Comparison of ENCODE assay signal across 9 mouse cellular contexts in genomic region chr8:120666807-120667470, GRCm38 (mm10). TPM values are rescaled to one million over a fixed set of nuclear protein-coding genes. Genes with fewer than 3 reads are reported as not detected.
DNase-seq lines count a peak whose midpoint lies in the region; ATAC-seq and TF ChIP-seq lines count a peak whose summit lies in the region.
"Had no signal": no experiment of that assay in that cellular context is flagged by ENCODE, and none has a peak within 500 bp of the region (broad histone marks: within the 10 kb centered on the region; RNA-seq: fewer than 3 reads in every experiment).

No protein-coding gene starts in this region.

- no peak for ATAC-seq in megakaryocyte, adult 5-6 weeks (ENCODE audit: poor library complexity, severe bottlenecking)
- ATAC-seq in intestine, postnatal 0 days, result no peak
- no peak for ATAC-seq in megakaryocyte progenitor cell, adult 5-6 weeks (replicated peaks; ENCODE audit: poor library complexity)

- no peak for TF ChIP-seq CTCF in intestine, postnatal 0 days (IDR thresholded peaks at IDR 0.05; ENCODE audit: low read depth)
- no peak for TF ChIP-seq CTCF in small intestine, adult 2 months (IDR thresholded peaks at IDR 0.05; ENCODE audit: extremely low read depth, insufficient read length, insufficient replicate concordance, low read depth, low read length)

- no peaks in the 10 kb centered on the region for H3K27me3 ChIP-seq in megakaryocyte, embryonic 14.5 days (replicated peaks)
- H3K27me3 ChIP-seq in intestine, postnatal 0 days (replicated peaks; ENCODE audit: control insufficient read depth, insufficient read depth, low read length), result no peaks in the 10 kb centered on the region
- H3K27me3 ChIP-seq in small intestine, adult 2 months (ENCODE audit: control insufficient read depth, insufficient read depth, low read length), result no peaks in the 10 kb centered on the region

- H3K4me3 ChIP-seq in megakaryocyte, embryonic 14.5 days (replicated peaks), result peak overlapping the region; percentile 100
- H3K4me3 ChIP-seq in intestine, postnatal 0 days (ENCODE audit: low read depth, low read length), result peak overlapping the region; percentile 93
- peak overlapping the region; percentile 91 for H3K4me3 ChIP-seq in small intestine, adult 2 months (ENCODE audit: low read depth, low read length)

- TF ChIP-seq POLR2A in small intestine, adult 2 months (IDR thresholded peaks at IDR 0.05; ENCODE audit: low read depth, low read length), result no peak

- H3K27ac ChIP-seq in intestine, postnatal 0 days (ENCODE audit: low read depth, low read length), result peak overlapping the region; percentile 65
- H3K27ac ChIP-seq in small intestine, adult 2 months (ENCODE audit: insufficient read depth, low read depth, low read length), result no peak overlapping the region

- peak overlapping the region; percentile 99 for H3K9ac ChIP-seq in intestine, postnatal 0 days (ENCODE audit: low read depth, low read length)

- peak overlapping the region; percentile 76 for H3K4me2 ChIP-seq in intestine, postnatal 0 days (replicated peaks; ENCODE audit: low read depth)

- H3K4me1 ChIP-seq in megakaryocyte, embryonic 14.5 days, result peaks cover 72% of the 10 kb centered on the region
- H3K4me1 ChIP-seq in intestine, postnatal 0 days (replicated peaks; ENCODE audit: control insufficient read depth, insufficient read depth, low read length), result peaks cover 18% of the 10 kb centered on the region
- peaks cover 10% of the 10 kb centered on the region for H3K4me1 ChIP-seq in small intestine, adult 2 months (ENCODE audit: control insufficient read depth, insufficient read depth, insufficient read length, low read length)

- WGBS in intestine, postnatal 0 days, result 3% methylated on average over 17 of the region's 17 CpGs
- 5% methylated on average over 17 of the region's 17 CpGs for WGBS in small intestine, adult 2 months

- H3K9me3 ChIP-seq in megakaryocyte, embryonic 14.5 days, result no peaks in the 10 kb centered on the region
- H3K9me3 ChIP-seq in intestine, postnatal 0 days (ENCODE audit: control insufficient read depth), result no peaks in the 10 kb centered on the region

- peaks cover 50% of the 10 kb centered on the region for H3K36me3 ChIP-seq in megakaryocyte, embryonic 14.5 days (replicated peaks; ENCODE audit: low read length)
- H3K36me3 ChIP-seq in intestine, postnatal 0 days (ENCODE audit: control insufficient read depth, insufficient read depth), result peaks cover 19% of the 10 kb centered on the region
- peaks cover 22% of the 10 kb centered on the region for H3K36me3 ChIP-seq in small intestine, adult 2 months (ENCODE audit: control insufficient read depth, insufficient read depth, low read length)

- DNase-seq in embryo, embryonic 9.5 days (ENCODE audit: extremely low spot score), result peak; percentile 32
- DNase-seq in spleen, adult 18-20 months, result no peak
- no peak for DNase-seq in yolk sac, embryonic 10.5 days (ENCODE audit: low spot score)

RNA-seq across cellular contexts. Expression of gene Gm27021, which starts 0.9 kb away (rescaled TPM):
- polyA plus RNA-seq in megakaryocyte, embryonic 14.5 days (2012; ENCODE audit: insufficient read depth, low replicate concordance), result 10.0 and 10.1 TPM in 2 replicates
- total RNA-seq in megakaryocyte, adult 5-6 weeks (2015), result not detected in 2 replicates
- total RNA-seq in megakaryocyte, adult 5-6 weeks (2017), result 0.29 TPM in 1 of 2 replicates, not detected in the other
- 1.0 and 1.9 TPM in 2 replicates for polyA plus RNA-seq in intestine, postnatal 0 days (2015; fragmentation: Nextera tagmentation; extraction: Ambion mirVana)
- polyA plus RNA-seq in small intestine, adult 2 months (2012; rRNA removed), result 11.4 TPM in 1 of 2 replicates, not detected in the other
- total RNA-seq in megakaryocyte progenitor cell, adult 5-6 weeks (2015), result not detected in 2 replicates
- total RNA-seq in megakaryocyte progenitor cell, adult 5-6 weeks (2017), result not detected in 2 replicates
- total RNA-seq: left cerebral cortex, postnatal 14 days had no signal

RNA-seq across cellular contexts. Expression of gene Cox4i1, which starts 1.1 kb away (rescaled TPM):
- 46.4 and 216 TPM in 2 replicates for polyA plus RNA-seq in megakaryocyte, embryonic 14.5 days (2012; ENCODE audit: insufficient read depth, low replicate concordance)
- total RNA-seq in megakaryocyte, adult 5-6 weeks (2015), result 776 and 796 TPM in 2 replicates
- total RNA-seq in megakaryocyte, adult 5-6 weeks (2017), result 479 and 480 TPM in 2 replicates
- polyA plus RNA-seq in intestine, postnatal 0 days (2015; fragmentation: Nextera tagmentation; extraction: Ambion mirVana), result 2,406 and 2,420 TPM in 2 replicates
- 631 and 1,064 TPM in 2 replicates for polyA plus RNA-seq in small intestine, adult 2 months (2012; rRNA removed)
- 731 and 787 TPM in 2 replicates for total RNA-seq in megakaryocyte progenitor cell, adult 5-6 weeks (2015)
- total RNA-seq in megakaryocyte progenitor cell, adult 5-6 weeks (2017), result 392 and 475 TPM in 2 replicates

RNA-seq across cellular contexts. Expression of gene Emc8, which starts 1.4 kb away (rescaled TPM):
- 61.0 and 78.8 TPM in 2 replicates for polyA plus RNA-seq in megakaryocyte, embryonic 14.5 days (2012; ENCODE audit: insufficient read depth, low replicate concordance)
- 46.7 and 48.7 TPM in 2 replicates for total RNA-seq in megakaryocyte, adult 5-6 weeks (2015)
- 41.6 and 51.3 TPM in 2 replicates for total RNA-seq in megakaryocyte, adult 5-6 weeks (2017)
- polyA plus RNA-seq in intestine, postnatal 0 days (2015; fragmentation: Nextera tagmentation; extraction: Ambion mirVana), result 127 and 135 TPM in 2 replicates
- polyA plus RNA-seq in small intestine, adult 2 months (2012; rRNA removed), result 65.0 and 109 TPM in 2 replicates
- 63.9 and 66.1 TPM in 2 replicates for total RNA-seq in megakaryocyte progenitor cell, adult 5-6 weeks (2015)
- 56.3 and 61.1 TPM in 2 replicates for total RNA-seq in megakaryocyte progenitor cell, adult 5-6 weeks (2017)

RNA-seq across cellular contexts. Expression of gene 1190005I06Rik, which starts 19.5 kb away (rescaled TPM):
- 3.6 TPM in 1 of 2 replicates, not detected in the other for polyA plus RNA-seq in megakaryocyte, embryonic 14.5 days (2012; ENCODE audit: insufficient read depth, low replicate concordance)
- total RNA-seq in megakaryocyte, adult 5-6 weeks (2015), result 0.18 TPM in 1 of 2 replicates, not detected in the other
- total RNA-seq in megakaryocyte, adult 5-6 weeks (2017), result not detected in 2 replicates
- polyA plus RNA-seq in intestine, postnatal 0 days (2015; fragmentation: Nextera tagmentation; extraction: Ambion mirVana), result 3.9 and 4.0 TPM in 2 replicates
- 1.6 and 3.6 TPM in 2 replicates for polyA plus RNA-seq in small intestine, adult 2 months (2012; rRNA removed)
- total RNA-seq in megakaryocyte progenitor cell, adult 5-6 weeks (2015), result 0.78 and 1.1 TPM in 2 replicates
- not detected in 2 replicates for total RNA-seq in megakaryocyte progenitor cell, adult 5-6 weeks (2017)
